Mouse (Mus musculus) adrenal gland, postnatal 4 days (tissue): ENCODE measurements around the gene Tmem183a. TPM values are rescaled to one million over a fixed set of nuclear protein-coding genes. Genes with fewer than 3 reads are reported as not detected.

ENCODE experiments used
- DNase-seq, 2 experiments: peaks; one replicate each; pipeline ENCODE4 v3.0.0; 2021 to 2022; ENCODE audit warnings: low spot score in 2 of 2, mixed read lengths in 2 of 2
- total RNA-seq, 2 experiments: library from RNA; stranded (reverse); gene quantifications; 2 replicates each; pipeline ENCODE4 v1.2.3; 2021

Tmem183a gene
- total RNA-seq, 2 experiments from 2014 or later: 53.9 to 60.4 TPM

- DNase-seq: no peak
Observed at GRCm38 (mm10) chr1:134347791-134348190, 14.0 kb downstream of the Tmem183a start.

GRCm38 (mm10) chr1:134345075-134345474 lies 16.7 kb downstream of the Tmem183a start:
- DNase-seq: no peak

- DNase-seq: peak; percentile 62 to 74
Observed at GRCm38 (mm10) chr1:134344005-134344950, 17.5 kb downstream of the Tmem183a start.

GRCm38 (mm10) chr1:134343567-134343966 lies 18.2 kb downstream of the Tmem183a start:
- no peak for DNase-seq

DNA sequence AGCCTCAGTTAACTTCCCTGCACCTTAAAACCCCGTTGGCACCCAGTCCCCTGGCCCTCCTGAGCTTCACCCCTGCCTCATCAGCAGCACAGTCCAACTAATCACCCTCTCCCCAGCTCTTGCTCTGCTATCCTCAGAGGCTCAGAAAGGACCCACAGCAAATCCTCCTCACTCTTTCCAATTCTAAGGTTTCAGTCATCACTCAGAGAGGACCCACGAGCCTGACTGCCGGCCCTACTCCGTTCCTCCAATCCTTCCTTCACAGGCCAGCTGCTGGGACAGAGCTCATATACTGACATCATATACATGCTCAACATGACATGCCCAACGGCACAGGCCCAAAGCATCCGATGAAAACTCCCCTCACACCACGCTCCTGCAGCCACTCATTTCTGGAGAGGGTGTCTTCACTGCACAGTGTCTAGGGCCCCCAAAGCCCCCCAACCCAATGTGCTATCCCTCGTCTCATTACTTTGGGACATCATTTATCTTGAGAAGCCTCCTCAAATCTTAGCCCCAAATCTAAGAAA lies 18.9 kb downstream of the Tmem183a start:
- DNase-seq: no peak

DNA sequence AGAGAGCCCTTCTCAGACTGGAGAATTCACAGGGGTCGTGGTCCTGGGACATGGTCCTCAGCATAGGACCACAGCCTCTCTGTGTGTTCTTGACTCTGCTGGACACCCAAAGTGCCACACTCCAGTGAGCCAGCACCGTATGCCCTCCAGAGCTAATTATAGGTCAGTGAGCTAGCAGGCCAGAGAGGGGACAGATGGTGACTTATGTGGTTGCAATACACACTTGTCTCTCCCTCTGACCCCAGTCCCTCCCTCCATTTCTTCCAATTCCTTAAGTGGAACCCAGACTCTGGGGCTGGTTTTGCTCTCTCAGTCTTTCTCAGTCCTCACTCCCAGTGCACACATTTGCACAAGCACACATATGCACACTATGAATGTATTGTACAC lies 19.5 kb downstream of the Tmem183a start:
- DNase-seq: no peak

DNA sequence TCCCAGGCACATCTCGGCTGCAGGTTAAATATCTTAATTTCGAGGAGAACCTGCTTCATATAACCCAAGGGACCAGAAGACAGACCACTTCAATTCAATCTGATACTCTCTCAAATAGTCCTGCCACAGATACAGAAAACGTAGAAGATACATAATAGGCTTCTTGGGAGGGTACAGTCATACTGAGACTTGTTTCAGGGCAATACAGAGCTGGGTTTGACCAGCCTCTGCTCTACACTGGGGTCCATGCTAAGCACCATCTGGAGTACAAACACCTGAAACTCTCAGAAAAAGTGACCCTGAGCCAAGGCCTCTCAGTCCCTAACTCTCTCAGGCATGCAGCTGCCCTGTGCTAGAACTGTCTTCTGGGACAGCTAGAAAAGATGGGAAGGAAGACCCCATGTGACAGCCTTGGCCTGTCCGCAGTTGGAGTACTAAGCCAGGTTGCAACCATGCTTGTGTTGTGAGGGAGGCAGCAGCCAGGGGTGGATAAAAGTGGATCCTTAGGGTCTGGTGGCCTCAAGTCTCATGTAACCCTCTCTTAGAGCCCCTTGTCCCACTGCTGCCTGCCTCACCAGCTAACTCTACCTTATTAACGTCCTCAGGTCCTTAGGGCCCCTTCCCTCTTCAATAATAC lies 20.0 kb downstream of the Tmem183a start:
- DNase-seq: no peak

- no peak for DNase-seq
Observed at GRCm38 (mm10) chr1:134339757-134340619, 21.8 kb downstream of the Tmem183a start.

DNA sequence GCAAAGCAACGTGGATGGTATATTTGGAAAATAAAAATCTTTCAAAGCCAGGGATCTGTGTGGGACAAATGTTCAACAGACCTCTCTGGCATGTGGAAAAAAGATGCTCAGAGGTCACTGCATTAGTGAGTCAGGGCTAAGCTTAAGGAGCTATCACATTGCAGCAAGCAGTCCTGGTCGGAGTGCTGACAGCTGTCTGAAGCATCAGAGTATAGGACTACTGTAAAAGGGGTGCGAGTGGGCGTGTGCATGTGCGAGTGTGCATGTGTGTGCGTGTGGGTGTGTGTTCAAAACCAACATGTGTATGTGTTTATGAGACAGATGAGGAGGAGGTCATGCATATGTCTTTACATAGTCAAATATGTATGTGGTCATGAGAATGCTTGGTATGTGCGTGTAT lies 22.6 kb downstream of the Tmem183a start:
- DNase-seq: no peak

DNA sequence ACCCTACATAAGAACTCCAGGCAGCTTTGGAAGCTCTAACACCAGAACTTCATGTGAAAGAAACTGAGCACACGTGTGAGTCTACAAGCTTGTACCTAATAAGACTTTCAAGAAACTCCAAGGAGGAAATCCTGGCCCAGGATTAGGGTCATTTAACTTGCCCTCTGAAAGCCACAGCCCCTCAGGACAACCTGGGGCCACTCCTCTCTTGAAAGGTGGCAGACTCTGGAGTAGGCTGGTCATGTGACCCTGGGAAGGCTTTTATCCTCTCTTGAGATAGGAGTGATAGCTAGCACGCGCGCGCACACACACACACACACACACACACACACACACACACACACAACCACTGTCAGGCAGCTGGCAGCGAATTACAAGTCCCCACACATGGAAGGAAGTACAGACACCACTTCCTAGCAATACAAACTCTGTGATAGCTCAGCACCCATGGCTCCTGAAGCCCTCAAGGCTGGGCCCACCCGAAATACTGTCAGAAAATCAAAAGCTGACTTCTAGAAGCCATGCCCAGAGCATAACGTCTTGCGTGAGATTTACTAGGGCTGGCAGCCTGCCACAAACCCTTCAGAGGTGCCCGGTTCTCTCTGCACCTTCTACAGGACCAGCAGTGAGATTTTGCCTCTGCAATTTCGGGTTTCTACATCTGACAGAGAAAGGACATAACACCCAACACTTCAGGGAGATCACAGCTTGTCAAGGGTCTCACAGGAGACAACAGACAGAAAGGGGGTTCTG lies 24.6 kb downstream of the Tmem183a start:
- DNase-seq: no peak

- DNase-seq: no peak
Observed at GRCm38 (mm10) chr1:134335924-134336810, 25.6 kb downstream of the Tmem183a start.

DNA sequence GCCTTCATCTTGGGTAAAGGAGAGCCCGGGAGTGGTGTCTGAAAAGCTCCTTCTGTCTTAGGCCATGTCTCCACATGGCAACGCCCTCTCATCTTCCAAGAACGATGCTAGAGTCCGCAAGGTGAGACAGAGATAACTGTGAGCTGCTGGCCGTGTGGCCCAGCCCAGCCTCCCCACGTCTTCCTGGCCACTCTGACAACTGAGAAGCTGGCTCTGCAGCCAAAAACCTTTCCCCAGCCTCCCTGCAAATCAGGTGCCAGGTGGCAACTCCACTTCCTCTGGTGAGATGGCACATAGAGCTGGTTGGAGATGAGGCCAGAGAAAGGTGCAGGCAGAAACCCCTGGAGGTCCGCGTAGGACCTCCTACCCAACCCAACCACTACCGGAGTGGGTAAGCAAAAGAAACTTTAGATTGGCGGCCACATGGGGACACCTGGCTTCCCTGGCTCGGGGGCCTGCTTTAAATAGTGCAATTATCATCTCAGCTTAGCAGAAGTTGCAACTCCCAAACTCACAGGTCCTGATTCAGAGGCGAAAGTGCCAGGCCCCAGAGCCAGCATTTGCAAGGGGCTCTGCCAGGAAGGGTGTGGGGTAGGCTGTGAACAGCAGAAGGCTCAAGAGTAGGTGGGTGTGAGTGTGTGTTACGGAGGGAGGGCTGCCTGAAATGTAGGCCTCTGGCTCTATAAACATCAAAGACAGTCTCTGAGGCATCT lies 26.4 kb downstream of the Tmem183a start:
- DNase-seq: peak in 1 of 2 experiments; percentile 0

- DNase-seq: peak in 1 of 2 experiments; percentile 1
Observed at GRCm38 (mm10) chr1:134334111-134334827, 27.5 kb downstream of the Tmem183a start.

DNA sequence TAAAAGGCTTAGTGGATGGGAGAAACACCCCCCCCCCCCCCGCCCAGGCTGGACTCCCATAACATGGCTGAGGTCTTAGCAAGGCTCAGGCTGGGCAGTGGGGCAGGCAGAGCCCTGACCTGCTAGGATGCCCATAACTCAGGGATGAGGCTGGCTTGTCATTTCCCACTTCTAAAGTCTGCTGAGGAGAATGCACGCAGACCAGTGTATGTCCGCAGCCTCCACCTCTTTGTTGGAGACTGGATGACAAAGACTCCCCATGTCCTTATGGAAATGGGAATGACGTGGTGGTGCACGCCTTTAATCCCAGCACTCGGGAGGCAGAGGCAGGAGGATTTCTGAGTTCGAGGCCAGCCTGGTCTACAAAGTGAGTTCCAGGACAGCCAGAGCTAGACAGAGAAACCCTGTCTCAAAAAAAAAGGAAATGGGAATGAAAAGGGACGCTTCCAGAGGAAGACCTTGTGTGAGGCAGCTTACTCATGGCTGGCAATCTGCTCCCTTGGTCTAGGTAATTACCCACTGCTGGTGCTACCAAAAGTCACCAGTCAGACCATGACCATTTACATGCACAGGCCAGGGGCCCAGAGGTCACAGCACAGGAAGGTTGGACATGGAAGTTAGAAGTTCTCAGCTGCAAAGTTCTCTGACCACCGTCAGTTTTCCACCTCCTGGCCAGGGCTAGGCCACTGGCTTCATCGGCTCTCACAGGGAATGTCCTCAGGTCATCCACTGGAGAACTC lies 28.2 kb downstream of the Tmem183a start:
- no peak for DNase-seq

DNA sequence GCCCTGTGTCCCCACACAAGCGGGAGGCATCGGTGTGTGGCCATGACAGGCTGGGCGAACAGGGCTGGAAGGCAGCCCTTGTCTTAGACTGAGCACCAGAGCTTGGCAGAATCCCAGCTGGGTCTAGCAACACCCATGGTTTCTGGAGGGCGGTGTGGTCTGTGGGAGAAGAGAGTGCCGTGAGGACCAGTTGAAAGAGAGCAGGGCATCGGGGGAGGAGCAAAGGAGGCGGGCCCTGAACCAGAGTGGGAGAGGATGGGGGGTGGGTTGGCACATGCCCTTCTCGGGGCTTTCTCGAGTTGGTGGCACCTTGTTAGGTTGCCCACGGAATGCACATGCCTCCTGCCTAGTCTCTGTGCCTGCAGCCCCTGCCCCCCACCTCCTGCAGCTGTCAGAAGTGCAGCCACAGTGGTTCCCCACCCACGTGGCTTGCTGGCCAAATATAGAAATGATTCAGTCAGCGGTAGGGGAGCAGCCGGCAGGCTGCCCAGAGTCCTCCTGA lies 29.0 kb downstream of the Tmem183a start, which contains the start of gene Ppfia4:
Ppfia4 (minus strand) TSS at position 159 of the 502 bp plus-strand sequence.
- no peak for DNase-seq

- peak; percentile 41 to 65 for DNase-seq
Observed at GRCm38 (mm10) chr1:134331879-134332635, 29.7 kb downstream of the Tmem183a start.
